19 mouse cellular contexts compared by ENCODE assay signal in genomic region chr5:119703031-119703430, GRCm38 (mm10). TPM values are rescaled to one million over a fixed set of nuclear protein-coding genes. Genes with fewer than 3 reads are reported as not detected.
"Had no signal": no experiment of that assay in that cellular context is flagged by ENCODE, and none has a peak within 500 bp of the region (broad histone marks: within the 10 kb centered on the region; RNA-seq: fewer than 3 reads in every experiment).

No protein-coding gene starts in this region.

- ATAC-seq: lung, postnatal 0 days; midbrain, embryonic 16.5 days had no signal

- H3K4me3 ChIP-seq: lung, embryonic 15.5 days; megakaryocyte, embryonic 14.5 days; midbrain, embryonic 12.5 days; myocyte; neural tube, embryonic 13.5 days; neural tube, embryonic 15.5 days; stomach, embryonic 15.5 days had no signal

- H3K9me3 ChIP-seq: lung, embryonic 15.5 days; midbrain, embryonic 12.5 days; neural tube, embryonic 13.5 days; neural tube, embryonic 15.5 days; stomach, embryonic 15.5 days had no signal

- H3K4me1 ChIP-seq: lung, embryonic 15.5 days; megakaryocyte, embryonic 14.5 days; stomach, embryonic 15.5 days had no signal

- H3K9ac ChIP-seq: lung, embryonic 15.5 days; midbrain, embryonic 12.5 days; neural tube, embryonic 13.5 days; neural tube, embryonic 15.5 days; stomach, embryonic 15.5 days had no signal

- H3K36me3 ChIP-seq: lung, embryonic 15.5 days; midbrain, embryonic 12.5 days; neural tube, embryonic 13.5 days; neural tube, embryonic 15.5 days; stomach, embryonic 15.5 days had no signal

- DNase-seq: lung, adult 2 months; lung, postnatal 14 days; lung, postnatal 36 days; midbrain, embryonic 14.5 days; right cerebral cortex, postnatal 14 days; thymus, adult 18-20 months; thymus, postnatal 14 days; thymus, postnatal 36 days had no signal

- H3K4me2 ChIP-seq: lung, embryonic 15.5 days; midbrain, embryonic 12.5 days; neural tube, embryonic 13.5 days; neural tube, embryonic 15.5 days; stomach, embryonic 15.5 days had no signal

- H3K27ac ChIP-seq: lung, embryonic 15.5 days; macrophage; midbrain, embryonic 12.5 days; neural tube, embryonic 13.5 days; neural tube, embryonic 15.5 days; stomach, embryonic 15.5 days had no signal

RNA-seq across cellular contexts. Expression of gene Tbx3, which starts 32.6 kb away (rescaled TPM):
- total RNA-seq: megakaryocyte progenitor cell, adult 5-6 weeks had no signal
- polyA plus RNA-seq: macrophage had no signal
